Mouse (Mus musculus) kidney, embryonic 14.5 days (tissue): ENCODE measurements around the gene Capn1. TPM values are rescaled to one million over a fixed set of nuclear protein-coding genes. Genes with fewer than 3 reads are reported as not detected.

Experiments used
- ATAC-seq: fragments of 200-750 bp; cut with Nextera tagmentation; 2 replicates; pipeline ENCODE4 v1.8.0; 2017; ENCODE audit warnings: moderate number of reproducible peaks, mild to moderate bottlenecking, moderate TSS enrichment, moderate library complexity; ENCODE audit not compliant: low FRiP score, low TSS enrichment
- H3K27ac ChIP-seq: fragments of 300-500 bp; sonication (generic); 2 replicates; pipeline ENCODE4 v1.5.1; 2014; ENCODE audit warnings: low read depth, mild to moderate bottlenecking, low read length, moderate library complexity, mixed read lengths
- H3K27me3 ChIP-seq: fragments of 300-500 bp; sonication (generic); 2 replicates; pipeline ENCODE4 v1.6.1; 2014; ENCODE audit warnings: mild to moderate bottlenecking, low read length; ENCODE audit not compliant: control insufficient read depth, insufficient read depth
- H3K36me3 ChIP-seq: fragments of 300-500 bp; sonication (generic); 2 replicates; pipeline ENCODE4 v1.6.1; 2014; ENCODE audit warnings: low read length, mixed read lengths; ENCODE audit not compliant: control insufficient read depth, insufficient read depth
- H3K4me1 ChIP-seq: fragments of 300-500 bp; sonication (generic); 2 replicates; pipeline ENCODE4 v1.6.1; 2014; ENCODE audit warnings: low read length, mixed read lengths; ENCODE audit not compliant: control insufficient read depth, insufficient read depth
- H3K4me2 ChIP-seq: fragments of 300-500 bp; sonication (generic); replicated peaks from 2 replicates; pipeline ENCODE4 v1.6.1; 2014; ENCODE audit warnings: low read depth, mild to moderate bottlenecking, low read length
- H3K4me3 ChIP-seq: fragments of 300-500 bp; sonication (generic); 2 replicates; pipeline ENCODE4 v1.5.1; 2014; ENCODE audit warnings: mild to moderate bottlenecking, low read length
- H3K9ac ChIP-seq: fragments of 300-500 bp; sonication (generic); 2 replicates; pipeline ENCODE4 v1.6.1; 2014; ENCODE audit warnings: low read depth, mild to moderate bottlenecking, low read length, moderate library complexity
- H3K9me3 ChIP-seq: fragments of 300-500 bp; sonication (generic); 2 replicates; pipeline ENCODE4 v1.6.1; 2016; ENCODE audit warnings: low read length; ENCODE audit not compliant: control insufficient read depth
- WGBS: fragments of 180-500 bp; shearing (Covaris S2); extraction: QIAGEN DNeasy Blood & Tissue Kit; methylation state at CpG from one replicate; pipeline ENCODE4 v1.1.7; 2014; 5-methylcytosine and 5-hydroxymethylcytosine counted together
- microRNA-seq: library from miRNA; unstranded; fragments of <30 nt; microRNA quantifications from one replicate; pipeline ENCODE4, GENCODE M21; 2016
- polyA plus RNA-seq: library from polyadenylated mRNA; unstranded; fragments of >200 nt; fragmentation: Nextera tagmentation; extraction: Ambion mirVana; gene quantifications from 2 replicates; pipeline ENCODE4 v1.2.1, GENCODE M21; 2014

Capn1 gene
- polyA plus RNA-seq, 1 experiment from 2014 or later = 8.6 TPM

GRCm38 (mm10) chr19:5943404-5943803 is 72.3 kb downstream of the Capn1 start:
- no peak overlapping the region for H3K27ac ChIP-seq
- peaks cover 58% of the 10 kb centered on the region for H3K36me3 ChIP-seq
- H3K9ac ChIP-seq = no peak overlapping the region
- peaks cover 23% of the 10 kb centered on the region for H3K4me1 ChIP-seq
- no peak overlapping the region for H3K4me2 ChIP-seq
- no peaks in the 10 kb centered on the region for H3K27me3 ChIP-seq
- H3K4me3 ChIP-seq = no peak overlapping the region
- 92% methylated on average over 15 of the region's 15 CpGs for WGBS
- H3K9me3 ChIP-seq = no peaks in the 10 kb centered on the region
- ATAC-seq = no peak

GRCm38 (mm10) chr19:5942581-5942980 is 73.1 kb downstream of the Capn1 start:
- Histone ChIP-seq H3K9ac (no peak overlapping the region), H3K4me3 (no peak overlapping the region), H3K4me2 (no peak overlapping the region), H3K27me3 (no peaks in the 10 kb centered on the region), H3K36me3 (peaks cover 50% of the 10 kb centered on the region), H3K27ac (no peak overlapping the region), H3K4me1 (peaks cover 30% of the 10 kb centered on the region), H3K9me3 (no peaks in the 10 kb centered on the region)
- 92% methylated on average over 7 of the region's 7 CpGs for WGBS
- no peak for ATAC-seq

GRCm38 (mm10) chr19:5940656-5941055 is 75.0 kb downstream of the Capn1 start:
- Histone ChIP-seq H3K4me1 (peaks cover 33% of the 10 kb centered on the region), H3K9me3 (no peaks in the 10 kb centered on the region), H3K9ac (no peak overlapping the region), H3K4me2 (no peak overlapping the region), H3K36me3 (peaks cover 39% of the 10 kb centered on the region), H3K27ac (peak overlapping the region; percentile 10; the same call in 1 of the 2 replicates), H3K27me3 (no peaks in the 10 kb centered on the region), H3K4me3 (no peak overlapping the region)
- WGBS = 88% methylated on average over 10 of the region's 10 CpGs
- ATAC-seq = no peak

GRCm38 (mm10) chr19:5940173-5940572 is 75.5 kb downstream of the Capn1 start:
- Histone ChIP-seq H3K27ac (peak overlapping the region; percentile 19; the same call in 1 of the 2 replicates), H3K9ac (no peak overlapping the region), H3K4me1 (peaks cover 33% of the 10 kb centered on the region), H3K36me3 (peaks cover 34% of the 10 kb centered on the region), H3K4me3 (no peak overlapping the region), H3K4me2 (no peak overlapping the region), H3K9me3 (no peaks in the 10 kb centered on the region), H3K27me3 (no peaks in the 10 kb centered on the region)
- ATAC-seq = no peak
- WGBS = 47% methylated on average over 4 of the region's 4 CpGs

- Histone ChIP-seq H3K4me1 (peaks cover 33% of the 10 kb centered on the region), H3K4me3 (no peak overlapping the region), H3K9me3 (no peaks in the 10 kb centered on the region), H3K27ac (peak overlapping the region; percentile 19; the same call in 1 of the 2 replicates), H3K4me2 (no peak overlapping the region), H3K36me3 (peaks cover 33% of the 10 kb centered on the region), H3K9ac (no peak overlapping the region), H3K27me3 (no peaks in the 10 kb centered on the region)
- no peak for ATAC-seq
- 89% methylated on average over 5 of the region's 5 CpGs for WGBS
Measured at GRCm38 (mm10) chr19:5939715-5940114, 76.0 kb downstream of the Capn1 start.

Small RNA genes lying within 50 kb of the gene (microRNA-seq; reads per million reads assigned to microRNA genes)
- gene Mir6988 = 2.7 reads per million, percentile 10 among the genes with 10 or more reads in this experiment

Other genes with a start within 250 kb of the Capn1 start
- 54.7 and 73.5 TPM in 2 replicates for gene Scyl1, start 244.5 kb downstream of the Capn1 start, polyA plus RNA-seq
- 17.4 and 26.5 TPM in 2 replicates for gene Frmd8, start 140.6 kb downstream of the Capn1 start, polyA plus RNA-seq
- 3.3 and 3.5 TPM in 2 replicates for gene Slc25a45, start 138.1 kb downstream of the Capn1 start, polyA plus RNA-seq
- gene Tigd3, start 121.7 kb downstream of the Capn1 start, polyA plus RNA-seq = 2.9 and 4.0 TPM in 2 replicates
- gene Dpf2, start 102.9 kb downstream of the Capn1 start, polyA plus RNA-seq = 132 and 167 TPM in 2 replicates
- gene Cdc42ep2, start 91.1 kb downstream of the Capn1 start, polyA plus RNA-seq = 10.5 and 10.8 TPM in 2 replicates
- 74.2 and 95.3 TPM in 2 replicates for gene Pola2, start 51.7 kb downstream of the Capn1 start, polyA plus RNA-seq
- not detected in 2 replicates for gene Slc22a20, start 29.8 kb downstream of the Capn1 start, polyA plus RNA-seq
- 23.5 and 32.8 TPM in 2 replicates for gene Syvn1, start 30.7 kb upstream of the Capn1 start, polyA plus RNA-seq
- 77.3 and 89.5 TPM in 2 replicates for gene Mrpl49, start 41.9 kb upstream of the Capn1 start, polyA plus RNA-seq
- 839 and 1,033 TPM in 2 replicates for gene Fau, start 41.9 kb upstream of the Capn1 start, polyA plus RNA-seq
- 38.6 and 44.4 TPM in 2 replicates for gene Znhit2, start 45.3 kb upstream of the Capn1 start, polyA plus RNA-seq
- gene Tm7sf2, start 52.5 kb upstream of the Capn1 start, polyA plus RNA-seq = 22.1 and 24.6 TPM in 2 replicates
- gene Vps51, start 61.3 kb upstream of the Capn1 start, polyA plus RNA-seq = 60.8 and 75.0 TPM in 2 replicates
- not detected in 2 replicates for gene Tmem262, start 64.1 kb upstream of the Capn1 start, polyA plus RNA-seq
- gene Gm28374, start 66.4 kb upstream of the Capn1 start, polyA plus RNA-seq = 1.1 and 1.5 TPM in 2 replicates
- gene Zfpl1, start 69.1 kb upstream of the Capn1 start, polyA plus RNA-seq = 81.0 and 82.3 TPM in 2 replicates
- 43.1 and 53.5 TPM in 2 replicates for gene Cdca5, start 69.1 kb upstream of the Capn1 start, polyA plus RNA-seq
- gene AC131692.1, start 78.5 kb upstream of the Capn1 start, polyA plus RNA-seq = 0.47 and 1.7 TPM in 2 replicates
- gene Naaladl1, start 89.9 kb upstream of the Capn1 start, polyA plus RNA-seq = 0.44 and 0.60 TPM in 2 replicates
- gene Sac3d1, start 102.8 kb upstream of the Capn1 start, polyA plus RNA-seq = 56.1 and 64.4 TPM in 2 replicates
- gene Snx15, start 112.4 kb upstream of the Capn1 start, polyA plus RNA-seq = 29.6 and 37.0 TPM in 2 replicates
- gene Batf2, start 125.1 kb upstream of the Capn1 start, polyA plus RNA-seq = 0.15 TPM in 1 of 2 replicates, not detected in the other
- gene Arl2, start 125.7 kb upstream of the Capn1 start, polyA plus RNA-seq = 82.6 and 98.8 TPM in 2 replicates
- gene Majin, start 168.5 kb upstream of the Capn1 start, polyA plus RNA-seq = not detected in 2 replicates
- 0.93 TPM in 1 of 2 replicates, not detected in the other for gene Gpha2, start 210.5 kb upstream of the Capn1 start, polyA plus RNA-seq
- gene Ppp2r5b, start 220.0 kb upstream of the Capn1 start, polyA plus RNA-seq = 16.4 and 19.7 TPM in 2 replicates
- gene Atg2a, start 225.8 kb upstream of the Capn1 start, polyA plus RNA-seq = 7.2 and 12.4 TPM in 2 replicates